Mouse (Mus musculus) midbrain, postnatal 0 days (tissue): ENCODE measurements around the gene Hoxd11. TPM values are rescaled to one million over a fixed set of nuclear protein-coding genes. Genes with fewer than 3 reads are reported as not detected.

Source experiments
- ATAC-seq: fragments of 200-750 bp; cut with Nextera tagmentation; 2 replicates; pipeline ENCODE4 v1.8.0; 2017; ENCODE audit warnings: moderate number of reproducible peaks, mild to moderate bottlenecking, moderate TSS enrichment, moderate library complexity; ENCODE audit not compliant: low FRiP score
- DNase-seq: peaks from one replicate; pipeline ENCODE4 v3.0.0-alpha.2; 2015; ENCODE audit warnings: low spot score
- H3K27ac ChIP-seq: fragments of 300-500 bp; sonication (generic); 2 replicates; pipeline ENCODE4 v1.5.1; 2014; ENCODE audit warnings: low read depth, mild to moderate bottlenecking, low read length, mixed read lengths
- H3K27me3 ChIP-seq: fragments of 300-500 bp; sonication (generic); 2 replicates; pipeline ENCODE4 v1.6.1; 2014; ENCODE audit warnings: low read length, control low read depth, mixed read lengths; ENCODE audit not compliant: insufficient read depth
- H3K36me3 ChIP-seq: fragments of 300-500 bp; sonication (generic); 2 replicates; pipeline ENCODE4 v1.6.1; 2014; ENCODE audit warnings: low read length, control low read depth, mixed read lengths; ENCODE audit not compliant: insufficient read depth
- H3K4me1 ChIP-seq: fragments of 300-500 bp; sonication (generic); 2 replicates; pipeline ENCODE4 v1.6.1; 2014; ENCODE audit warnings: mild to moderate bottlenecking, control low read depth, antibody characterized with exemption, low read length, mixed read lengths; ENCODE audit not compliant: insufficient read depth
- H3K4me2 ChIP-seq: fragments of 300-500 bp; sonication (generic); 2 replicates; pipeline ENCODE4 v1.6.1; 2014; ENCODE audit warnings: low read depth, mild to moderate bottlenecking, low read length, mixed read lengths; ENCODE audit not compliant: poor library complexity, severe bottlenecking
- H3K4me3 ChIP-seq: fragments of 300-500 bp; sonication (generic); 2 replicates; pipeline ENCODE4 v1.5.1; 2014; ENCODE audit warnings: low read depth, mild to moderate bottlenecking, low read length, moderate library complexity
- H3K9ac ChIP-seq: fragments of 300-500 bp; sonication (generic); replicated peaks from 2 replicates; pipeline ENCODE4 v1.6.1; 2014; ENCODE audit warnings: mild to moderate bottlenecking, low read length, moderate library complexity, mixed read lengths; ENCODE audit not compliant: poor library complexity, severe bottlenecking
- H3K9me3 ChIP-seq: fragments of 300-500 bp; sonication (generic); 2 replicates; pipeline ENCODE4 v1.6.1; 2016; ENCODE audit warnings: low read length, control low read depth
- CTCF ChIP-seq: IDR thresholded peaks from 2 replicates; pipeline ENCODE4 v1.5.1; 2016; ENCODE audit warnings: antibody characterized with exemption, mild to moderate bottlenecking
- WGBS: fragments of 180-500 bp; shearing (Covaris S2); extraction: QIAGEN DNeasy Blood & Tissue Kit; methylation state at CpG from one replicate; pipeline ENCODE4 v1.1.7; 2014; 5-methylcytosine and 5-hydroxymethylcytosine counted together
- polyA plus RNA-seq: library from polyadenylated mRNA; unstranded; fragments of >200 nt; fragmentation: Nextera tagmentation; extraction: Ambion mirVana; gene quantifications from 2 replicates; pipeline ENCODE4 v1.2.1, GENCODE M21; 2015
- total RNA-seq: library from RNA; depleted of rRNA; stranded (reverse); fragments of >200 nt; gene quantifications from 2 replicates; pipeline ENCODE4 v1.2.3, GENCODE M21; 2014

Hoxd11 gene
- total and polyA plus RNA-seq, 2 experiments from 2014 or later = not detected

GRCm38 (mm10) chr2:74682796-74683195, 3.4 kb downstream of the Hoxd11 start:
- WGBS = 1% methylated on average over 26 of the region's 51 CpGs

GRCm38 (mm10) chr2:74683471-74683951, 4.2 kb downstream of the Hoxd11 start:
- no peak for DNase-seq
- no peak for ATAC-seq
- H3K4me2 ChIP-seq = no peak overlapping the region
- no peak overlapping the region for H3K4me3 ChIP-seq
- H3K36me3 ChIP-seq = no peaks in the 10 kb centered on the region
- H3K9ac ChIP-seq = no peak overlapping the region
- H3K27ac ChIP-seq = no peak overlapping the region
- H3K9me3 ChIP-seq = no peaks in the 10 kb centered on the region
- no peaks in the 10 kb centered on the region for H3K4me1 ChIP-seq
- WGBS = 2% methylated on average over 18 of the region's 18 CpGs
- peaks cover 98% of the 10 kb centered on the region for H3K27me3 ChIP-seq
- no peak for TF ChIP-seq CTCF

More at GRCm38 (mm10) chr2:74682796-74683195, 3.4 kb downstream of the Hoxd11 start:
- H3K9me3 ChIP-seq = no peaks in the 10 kb centered on the region
- no peaks in the 10 kb centered on the region for H3K36me3 ChIP-seq
- H3K4me1 ChIP-seq = no peaks in the 10 kb centered on the region
- DNase-seq (no peak), ATAC-seq (no peak)
- H3K4me2 ChIP-seq = peak overlapping the region; percentile 2; the same call in 1 of the 2 replicates
- H3K27me3 ChIP-seq = peaks cover 98% of the 10 kb centered on the region
- H3K4me3 ChIP-seq = peak overlapping the region; percentile 3; the same call in 1 of the 2 replicates
- no peak for TF ChIP-seq CTCF
- H3K9ac ChIP-seq = no peak overlapping the region
- no peak overlapping the region for H3K27ac ChIP-seq

GRCm38 (mm10) chr2:74684106-74684505, 4.7 kb downstream of the Hoxd11 start:
- 1% methylated on average over 12 of the region's 12 CpGs for WGBS
- Histone ChIP-seq H3K27ac (no peak overlapping the region), H3K9me3 (no peaks in the 10 kb centered on the region), H3K9ac (no peak overlapping the region), H3K27me3 (peaks cover 98% of the 10 kb centered on the region), H3K4me1 (no peaks in the 10 kb centered on the region), H3K4me2 (no peak overlapping the region), H3K36me3 (no peaks in the 10 kb centered on the region), H3K4me3 (no peak overlapping the region)
- DNase-seq = no peak
- no peak for TF ChIP-seq CTCF
- no peak for ATAC-seq

- H3K4me2 ChIP-seq = no peak overlapping the region
- H3K4me3 ChIP-seq = no peak overlapping the region
- H3K4me1 ChIP-seq = no peaks in the 10 kb centered on the region
- H3K9ac ChIP-seq = no peak overlapping the region
- 15% methylated on average over 4 of the region's 4 CpGs for WGBS
- H3K27ac ChIP-seq = no peak overlapping the region
- H3K27me3 ChIP-seq = peaks cover 97% of the 10 kb centered on the region
- no peak for TF ChIP-seq CTCF
- no peaks in the 10 kb centered on the region for H3K36me3 ChIP-seq
- no peaks in the 10 kb centered on the region for H3K9me3 ChIP-seq
- no peak for DNase-seq
- no peak for ATAC-seq
Measured at GRCm38 (mm10) chr2:74685059-74685603, 5.8 kb downstream of the Hoxd11 start.

- Histone ChIP-seq H3K27ac (no peak overlapping the region), H3K4me1 (no peaks in the 10 kb centered on the region), H3K36me3 (no peaks in the 10 kb centered on the region), H3K9ac (no peak overlapping the region), H3K27me3 (peaks cover 95% of the 10 kb centered on the region), H3K4me2 (no peak overlapping the region), H3K4me3 (no peak overlapping the region), H3K9me3 (0 out of 2 replicates have a peak, but pooled peaks cover 3% of the 10 kb centered on the region)
- WGBS = 7% methylated on average over 17 of the region's 17 CpGs
- DNase-seq (peak; percentile 72), ATAC-seq (no peak)
- TF ChIP-seq CTCF = peak; percentile 71
Measured at GRCm38 (mm10) chr2:74686301-74686987, 7.1 kb downstream of the Hoxd11 start.
